Mouse (Mus musculus) limb, embryonic 13.5 days (tissue): ENCODE data around the gene Prap1. TPM values are rescaled to one million over a fixed set of nuclear protein-coding genes. Genes with fewer than 3 reads are reported as not detected.

Source experiments
- ATAC-seq: fragments of 200-750 bp; cut with Nextera tagmentation; 2 replicates; pipeline ENCODE4 v1.8.0; 2017; ENCODE audit warnings: low read depth, moderate number of reproducible peaks, moderate TSS enrichment; ENCODE audit not compliant: low FRiP score
- H3K27ac ChIP-seq: fragments of 300-500 bp; sonication (generic); 2 replicates; pipeline ENCODE4 v1.5.1; 2015; ENCODE audit warnings: inconsistent platforms, mild to moderate bottlenecking, moderate library complexity
- H3K27me3 ChIP-seq: fragments of 300-500 bp; sonication (generic); 2 replicates; pipeline ENCODE4 v1.6.1; 2015; ENCODE audit warnings: mild to moderate bottlenecking, inconsistent platforms
- H3K36me3 ChIP-seq: fragments of 300-500 bp; sonication (generic); 2 replicates; pipeline ENCODE4 v1.6.1; 2015; ENCODE audit warnings: inconsistent platforms, mild to moderate bottlenecking, moderate library complexity
- H3K4me1 ChIP-seq: fragments of 300-500 bp; sonication (generic); 2 replicates; pipeline ENCODE4 v1.6.1; 2015; ENCODE audit warnings: inconsistent platforms
- H3K4me2 ChIP-seq: fragments of 300-500 bp; sonication (generic); replicated peaks from 2 replicates; pipeline ENCODE4 v1.6.1; 2015; ENCODE audit warnings: inconsistent platforms, mild to moderate bottlenecking, moderate library complexity
- H3K4me3 ChIP-seq: fragments of 300-500 bp; sonication (generic); 2 replicates; pipeline ENCODE4 v1.5.1; 2015; ENCODE audit warnings: moderate library complexity, mild to moderate bottlenecking, inconsistent platforms
- H3K9ac ChIP-seq: fragments of 300-500 bp; sonication (generic); 2 replicates; pipeline ENCODE4 v1.6.1; 2015; ENCODE audit warnings: mild to moderate bottlenecking, inconsistent platforms
- H3K9me3 ChIP-seq: fragments of 300-500 bp; sonication (generic); 2 replicates; pipeline ENCODE4 v1.6.1; 2016; ENCODE audit warnings: inconsistent platforms
- WGBS: fragments of 180-500 bp; shearing (Covaris S2); methylation state at CpG from one replicate; pipeline ENCODE4 v1.1.7; 2015; 5-methylcytosine and 5-hydroxymethylcytosine counted together
- polyA plus RNA-seq: library from polyadenylated mRNA; unstranded; fragments of >200 nt; fragmentation: Nextera tagmentation; extraction: Ambion mirVana; gene quantifications from 2 replicates; pipeline ENCODE4 v1.2.1, GENCODE M21; 2015

The Prap1 gene
- 0.25 TPM in 1 of 2 replicates, not detected in the other for polyA plus RNA-seq

DNA sequence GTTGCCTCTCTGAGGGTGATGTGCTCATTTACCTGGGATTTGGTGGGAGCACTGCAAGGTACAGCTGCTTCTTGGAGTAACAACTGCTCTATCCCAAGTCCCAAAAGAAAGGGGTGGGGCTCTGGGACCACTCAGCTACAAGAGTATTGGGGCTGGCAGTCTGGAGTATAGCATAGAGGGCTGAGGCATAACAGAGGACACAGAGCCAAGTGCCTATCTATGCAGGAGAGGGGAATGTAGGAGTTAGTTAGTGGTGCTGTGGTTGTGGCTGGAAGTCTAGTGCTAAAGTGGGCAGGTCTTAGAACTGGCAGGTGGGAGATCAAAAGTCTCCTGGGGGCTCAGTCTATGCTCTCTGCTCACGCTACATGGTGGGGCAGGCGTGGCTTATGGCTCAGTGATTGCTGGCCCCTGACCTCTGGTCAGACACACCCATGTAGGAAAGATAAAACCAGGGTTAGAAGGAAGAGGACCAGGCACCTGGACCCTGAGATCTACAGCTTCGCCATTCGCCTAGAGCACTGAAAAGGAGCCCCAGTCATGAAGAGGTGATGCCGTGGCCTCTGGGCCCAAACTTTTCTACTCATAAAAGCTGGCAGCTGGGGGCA lies at the start of gene Prap1:
TSS of gene Prap1 (plus strand) at position 472 of the 605 bp plus-strand sequence.
- H3K4me1 ChIP-seq, result 0 out of 2 replicates have a peak, but pooled peaks cover 5% of the 10 kb centered on the region
- 0 out of 2 replicates have a peak, but pooled peaks cover 2% of the 10 kb centered on the region for H3K36me3 ChIP-seq
- no peaks in the 10 kb centered on the region for H3K9me3 ChIP-seq
- no peaks in the 10 kb centered on the region for H3K27me3 ChIP-seq
- no peak for ATAC-seq
- no peak within 1 kb of the TSS for H3K9ac ChIP-seq
- no peak within 1 kb of the TSS for H3K27ac ChIP-seq
- WGBS, result 65% methylated on average over 5 of the region's 5 CpGs
- no peak within 1 kb of the TSS for H3K4me3 ChIP-seq
- H3K4me2 ChIP-seq, result no peak within 1 kb of the TSS

DNA sequence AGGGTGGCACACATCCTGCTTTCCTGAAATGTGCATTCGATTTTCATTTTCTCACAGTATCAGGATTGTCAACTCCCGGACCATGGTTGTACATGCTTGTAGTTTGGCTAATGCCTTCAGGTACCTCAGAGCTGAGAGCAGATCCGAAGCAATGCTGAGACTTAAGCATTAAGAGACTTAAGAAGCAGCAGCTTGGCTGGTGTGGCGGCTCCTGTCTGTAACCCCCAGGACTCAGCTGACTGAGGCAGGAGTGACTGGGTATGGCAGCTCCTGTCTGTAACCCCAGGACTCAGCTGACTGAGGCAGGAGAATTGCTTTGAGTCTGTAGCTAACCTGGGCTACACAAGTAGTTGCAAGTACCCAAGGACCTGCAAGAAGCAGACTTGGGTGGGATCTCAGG lies 47.6 kb upstream of the Prap1 start:
- 75% methylated on average over 4 of the region's 4 CpGs for WGBS
- Histone ChIP-seq H3K36me3 (peaks cover 6% of the 10 kb centered on the region), H3K4me2 (no peak overlapping the region), H3K4me3 (no peak overlapping the region), H3K9ac (no peak overlapping the region), H3K4me1 (peaks cover 23% of the 10 kb centered on the region), H3K9me3 (no peaks in the 10 kb centered on the region), H3K27me3 (peaks cover 77% of the 10 kb centered on the region), H3K27ac (no peak overlapping the region)
- ATAC-seq, result no peak

DNA sequence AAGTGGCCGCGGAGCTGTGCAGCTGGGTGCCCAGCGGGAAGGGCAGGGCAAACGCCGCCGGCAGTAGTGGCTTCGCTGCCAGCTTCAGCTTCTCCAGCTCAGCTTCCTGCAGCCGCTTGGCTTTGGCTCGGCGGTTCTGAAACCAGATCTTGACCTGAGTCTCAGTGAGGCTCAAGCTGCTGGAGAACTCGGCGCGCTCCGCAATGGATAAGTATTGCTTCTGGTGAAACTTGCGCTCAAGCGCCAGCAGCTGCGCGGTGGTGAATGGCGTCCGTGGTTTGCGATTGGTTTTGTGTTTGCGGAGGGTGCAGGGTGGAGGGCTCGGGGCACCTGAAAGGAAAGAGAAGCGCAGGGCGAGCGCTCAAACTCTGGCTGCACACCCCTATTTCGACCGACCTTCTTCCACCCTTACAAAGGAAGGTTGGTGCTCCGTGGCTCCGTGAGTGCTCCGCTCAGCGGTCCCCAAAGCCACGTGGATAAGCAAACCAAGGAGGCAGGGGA lies 45.3 kb upstream of the Prap1 start:
- H3K4me3 ChIP-seq, result peak overlapping the region; percentile 41
- no peak for ATAC-seq
- no peaks in the 10 kb centered on the region for H3K36me3 ChIP-seq
- H3K27me3 ChIP-seq, result peaks cover 98% of the 10 kb centered on the region
- H3K9me3 ChIP-seq, result no peaks in the 10 kb centered on the region
- H3K4me1 ChIP-seq, result peaks cover 23% of the 10 kb centered on the region
- H3K27ac ChIP-seq, result no peak overlapping the region
- peak overlapping the region; percentile 68 for H3K4me2 ChIP-seq
- H3K9ac ChIP-seq, result 0 out of 2 replicates have a peak overlapping the region, but pooled peaks have one; percentile 45
- under 1% methylated on average over 33 of the region's 33 CpGs for WGBS

DNA sequence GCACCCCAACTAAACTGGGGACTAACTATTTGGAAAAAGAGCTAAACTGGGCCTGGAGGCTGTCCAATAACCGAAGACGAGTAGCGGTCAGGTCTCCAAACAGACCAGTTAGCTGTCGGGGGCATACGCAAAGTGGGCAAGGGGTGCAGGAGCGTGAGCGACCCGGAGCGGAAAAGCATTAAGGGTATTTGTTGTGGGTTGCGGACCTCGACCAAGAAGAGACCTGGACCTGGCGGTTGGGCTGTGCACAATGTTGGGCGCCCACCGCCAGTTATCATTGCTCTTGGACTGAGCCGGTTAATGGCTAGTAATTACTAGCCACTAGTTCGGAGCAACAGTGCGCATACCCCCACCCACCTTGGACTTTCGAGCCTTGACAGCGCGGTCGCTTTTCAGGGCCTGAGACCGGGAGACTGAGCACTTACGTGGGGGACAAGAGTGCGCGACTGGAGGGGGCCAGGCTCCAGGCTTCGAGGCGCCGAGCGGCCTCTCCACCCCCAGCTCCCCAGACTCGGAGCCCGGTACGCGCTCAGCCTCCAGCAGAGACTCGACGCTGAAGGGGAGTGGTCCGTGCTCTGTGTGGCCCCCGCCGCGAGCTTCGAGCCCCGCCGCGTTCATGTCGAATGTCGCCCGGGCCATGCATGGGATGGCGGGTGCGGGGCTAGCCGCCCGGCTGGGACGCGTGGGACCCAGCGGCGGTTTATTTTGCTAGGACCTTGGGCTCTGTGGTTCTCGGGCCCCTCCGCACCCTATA lies 44.7 kb upstream of the Prap1 start, which contains the start of gene Msx3:
TSS of gene Msx3 (minus strand) at position 729 of the 754 bp plus-strand sequence.
- H3K4me3 ChIP-seq, result peak within 1 kb of the TSS; percentile 41
- H3K4me1 ChIP-seq, result peaks cover 23% of the 10 kb centered on the region
- peak within 1 kb of the TSS; percentile 68 for H3K4me2 ChIP-seq
- H3K27me3 ChIP-seq, result peaks cover 99% of the 10 kb centered on the region
- H3K27ac ChIP-seq, result no peak within 1 kb of the TSS
- 0 out of 2 replicates have a peak within 1 kb of the TSS, but pooled peaks have one; percentile 45 for H3K9ac ChIP-seq
- WGBS, result under 1% methylated on average over 56 of the region's 56 CpGs
- H3K9me3 ChIP-seq, result no peaks in the 10 kb centered on the region
- H3K36me3 ChIP-seq, result no peaks in the 10 kb centered on the region
- peak; percentile 44 for ATAC-seq

DNA sequence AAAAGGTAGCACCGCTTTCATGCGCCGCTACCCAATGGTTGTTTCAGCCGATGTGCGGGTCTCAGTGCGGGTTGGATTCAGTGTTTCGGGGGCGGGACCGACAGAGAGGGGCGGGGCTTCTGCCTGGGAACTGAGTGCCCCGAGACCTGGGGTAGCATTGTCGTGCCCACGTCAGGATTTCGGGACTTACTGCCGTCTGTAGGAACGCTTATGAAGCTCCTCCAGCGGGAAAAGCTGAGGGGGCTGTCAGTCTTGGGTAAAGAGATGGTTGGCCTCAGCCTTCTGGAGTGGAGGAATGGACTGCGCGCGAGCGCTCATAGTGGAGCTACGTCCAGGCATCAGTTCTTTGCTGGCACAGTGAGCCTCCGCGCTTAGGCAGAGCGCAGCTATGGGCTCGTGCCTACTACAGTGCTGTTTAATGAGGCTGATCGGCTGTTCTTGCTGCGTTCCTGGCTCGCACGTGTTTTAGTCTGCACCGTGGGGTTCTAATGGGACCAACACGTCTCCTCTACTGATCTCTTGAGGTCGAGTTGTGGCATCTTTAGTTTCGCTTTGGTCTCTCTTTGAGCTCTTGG lies 44.0 kb upstream of the Prap1 start:
- Histone ChIP-seq H3K4me2 (peak overlapping the region; percentile 68), H3K27ac (no peak overlapping the region), H3K27me3 (peaks cover 98% of the 10 kb centered on the region), H3K4me1 (peaks cover 23% of the 10 kb centered on the region), H3K9me3 (no peaks in the 10 kb centered on the region), H3K36me3 (no peaks in the 10 kb centered on the region), H3K9ac (no peak overlapping the region), H3K4me3 (peak overlapping the region; percentile 41)
- ATAC-seq, result peak; percentile 63
- WGBS, result under 1% methylated on average over 34 of the region's 34 CpGs

DNA sequence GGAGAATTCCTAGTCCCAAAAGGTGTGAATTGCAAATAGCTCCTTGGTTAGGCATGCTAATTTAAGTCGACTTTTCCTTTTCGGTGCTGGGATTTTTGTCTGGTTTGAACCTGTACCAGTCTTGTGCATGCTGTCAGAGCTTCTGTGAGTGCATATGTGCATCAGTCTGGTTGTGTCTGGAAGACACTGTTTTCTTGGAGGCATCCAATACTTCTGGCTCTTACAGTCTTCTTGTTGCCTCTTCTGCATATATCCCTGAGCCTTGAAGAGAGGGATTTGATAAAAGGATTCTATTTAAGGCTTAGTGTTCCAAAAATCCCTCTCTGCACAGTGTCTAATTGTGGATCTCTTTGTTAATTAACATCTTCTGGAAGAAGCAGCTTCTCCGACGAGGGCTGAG lies 39.1 kb upstream of the Prap1 start:
- 72% methylated on average over 4 of the region's 4 CpGs for WGBS

DNA sequence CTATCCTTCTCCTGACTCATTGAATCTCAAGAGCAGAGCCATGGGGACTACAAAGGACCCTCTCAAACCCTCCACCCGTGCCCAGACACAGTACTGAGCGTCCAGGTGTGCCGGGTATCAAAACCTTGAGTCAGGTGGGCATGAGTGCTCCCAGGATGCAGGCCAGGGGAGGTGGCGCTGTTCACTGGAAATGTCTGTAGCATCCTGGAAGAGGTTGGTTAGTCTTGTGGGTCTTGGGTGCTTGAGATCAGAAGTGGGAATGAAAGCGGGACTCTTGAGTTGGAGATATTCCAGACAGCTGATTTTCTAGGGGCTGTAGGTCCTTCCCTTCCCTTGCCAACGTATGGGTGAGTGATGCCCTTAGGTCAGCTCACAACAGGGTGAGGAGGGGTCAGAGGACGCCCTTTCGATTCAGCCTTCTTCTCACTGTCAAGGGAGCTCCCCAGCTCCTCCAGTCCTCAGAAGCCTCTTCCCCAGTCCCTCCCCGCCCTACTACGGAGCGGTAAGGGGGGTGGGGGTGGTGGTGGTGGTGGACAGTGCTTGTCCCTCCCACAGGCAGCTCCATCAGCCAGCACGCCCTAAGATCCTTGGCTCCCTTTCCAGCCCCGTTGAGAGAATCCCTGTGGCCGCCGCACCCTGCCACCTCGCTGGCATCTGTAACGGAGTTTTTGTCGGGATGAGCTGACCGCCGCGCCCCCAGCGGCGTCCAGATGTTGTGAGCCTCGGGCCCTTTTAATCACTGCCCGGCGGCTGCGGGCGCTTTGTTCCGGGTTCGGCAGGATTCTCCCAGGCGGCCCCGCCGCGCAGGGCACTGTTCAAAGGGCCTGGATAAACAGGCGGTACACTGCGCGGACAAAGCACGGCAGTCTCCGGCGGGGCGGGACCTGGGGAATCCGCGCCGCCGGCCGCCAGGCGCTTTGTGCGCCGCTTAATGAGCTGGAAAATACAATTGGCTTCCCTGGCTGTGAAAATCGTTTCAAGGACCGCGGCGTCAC lies 35.5 kb upstream of the Prap1 start:
- peak overlapping the region; percentile 77 for H3K9ac ChIP-seq
- 3% methylated on average over 53 of the region's 53 CpGs for WGBS
- H3K4me1 ChIP-seq, result peaks cover 30% of the 10 kb centered on the region
- peak overlapping the region; percentile 89 for H3K4me2 ChIP-seq
- H3K27me3 ChIP-seq, result peaks cover 91% of the 10 kb centered on the region
- peak; percentile 45; the same call in 1 of the 2 replicates for ATAC-seq
- H3K36me3 ChIP-seq, result no peaks in the 10 kb centered on the region
- no peaks in the 10 kb centered on the region for H3K9me3 ChIP-seq
- H3K4me3 ChIP-seq, result peak overlapping the region; percentile 55
- H3K27ac ChIP-seq, result no peak overlapping the region

More for the DNA sequence above, 39.1 kb upstream of the Prap1 start:
- Histone ChIP-seq H3K4me2 (no peak overlapping the region), H3K27me3 (peaks cover 91% of the 10 kb centered on the region), H3K4me1 (peaks cover 20% of the 10 kb centered on the region), H3K9ac (no peak overlapping the region), H3K27ac (no peak overlapping the region), H3K36me3 (no peaks in the 10 kb centered on the region), H3K4me3 (no peak overlapping the region), H3K9me3 (no peaks in the 10 kb centered on the region)
- no peak for ATAC-seq

DNA sequence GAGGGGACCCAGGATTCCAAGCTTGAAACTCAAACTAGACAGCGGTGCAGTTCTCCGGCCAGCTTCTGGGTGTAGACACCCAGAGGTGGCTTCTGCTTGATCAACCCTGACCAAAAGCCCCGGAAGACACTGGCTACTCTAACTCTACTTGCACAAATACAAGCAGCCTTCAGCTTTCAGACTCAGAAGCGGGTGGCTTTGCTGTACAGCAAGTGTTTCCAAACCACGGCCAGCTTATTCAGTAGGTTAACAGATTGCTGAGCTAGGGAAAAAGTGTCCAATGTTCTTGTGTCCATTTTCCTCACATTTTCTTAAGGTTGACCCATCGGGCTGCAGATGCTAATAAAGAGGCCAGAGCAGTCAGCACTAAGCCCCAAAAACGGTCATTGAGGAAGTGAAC lies 34.7 kb upstream of the Prap1 start:
- Histone ChIP-seq H3K27me3 (peaks cover 91% of the 10 kb centered on the region), H3K27ac (no peak overlapping the region), H3K4me3 (peak overlapping the region; percentile 55), H3K9ac (peak overlapping the region; percentile 77), H3K4me2 (peak overlapping the region; percentile 89), H3K36me3 (no peaks in the 10 kb centered on the region), H3K4me1 (peaks cover 30% of the 10 kb centered on the region), H3K9me3 (no peaks in the 10 kb centered on the region)
- no peak for ATAC-seq
- WGBS, result 18% methylated on average over 7 of the region's 7 CpGs

DNA sequence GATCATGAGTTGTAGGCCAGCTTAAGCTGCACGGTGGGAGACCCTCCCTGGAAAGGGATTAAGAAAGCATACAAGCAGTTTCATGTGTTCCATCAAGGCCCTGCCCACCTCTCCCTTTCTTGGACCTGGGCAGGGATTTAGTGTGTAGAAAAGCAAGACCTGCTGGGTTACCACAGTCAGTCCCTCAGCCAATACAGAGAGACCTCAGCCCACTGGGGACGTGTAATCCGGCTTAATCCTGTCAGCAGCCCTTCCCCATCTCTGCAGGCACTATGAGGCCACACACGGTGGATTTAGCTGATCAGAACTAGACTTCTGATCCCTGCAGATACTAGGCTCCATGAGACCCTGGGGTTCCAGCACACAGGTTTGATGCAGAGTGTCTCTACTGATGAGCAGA lies 33.6 kb upstream of the Prap1 start:
- Histone ChIP-seq H3K4me1 (peaks cover 30% of the 10 kb centered on the region), H3K9me3 (no peaks in the 10 kb centered on the region), H3K4me3 (no peak overlapping the region), H3K27me3 (peaks cover 94% of the 10 kb centered on the region), H3K36me3 (no peaks in the 10 kb centered on the region), H3K9ac (no peak overlapping the region), H3K27ac (no peak overlapping the region), H3K4me2 (no peak overlapping the region)
- ATAC-seq, result no peak
- 45% methylated on average over 4 of the region's 4 CpGs for WGBS

DNA sequence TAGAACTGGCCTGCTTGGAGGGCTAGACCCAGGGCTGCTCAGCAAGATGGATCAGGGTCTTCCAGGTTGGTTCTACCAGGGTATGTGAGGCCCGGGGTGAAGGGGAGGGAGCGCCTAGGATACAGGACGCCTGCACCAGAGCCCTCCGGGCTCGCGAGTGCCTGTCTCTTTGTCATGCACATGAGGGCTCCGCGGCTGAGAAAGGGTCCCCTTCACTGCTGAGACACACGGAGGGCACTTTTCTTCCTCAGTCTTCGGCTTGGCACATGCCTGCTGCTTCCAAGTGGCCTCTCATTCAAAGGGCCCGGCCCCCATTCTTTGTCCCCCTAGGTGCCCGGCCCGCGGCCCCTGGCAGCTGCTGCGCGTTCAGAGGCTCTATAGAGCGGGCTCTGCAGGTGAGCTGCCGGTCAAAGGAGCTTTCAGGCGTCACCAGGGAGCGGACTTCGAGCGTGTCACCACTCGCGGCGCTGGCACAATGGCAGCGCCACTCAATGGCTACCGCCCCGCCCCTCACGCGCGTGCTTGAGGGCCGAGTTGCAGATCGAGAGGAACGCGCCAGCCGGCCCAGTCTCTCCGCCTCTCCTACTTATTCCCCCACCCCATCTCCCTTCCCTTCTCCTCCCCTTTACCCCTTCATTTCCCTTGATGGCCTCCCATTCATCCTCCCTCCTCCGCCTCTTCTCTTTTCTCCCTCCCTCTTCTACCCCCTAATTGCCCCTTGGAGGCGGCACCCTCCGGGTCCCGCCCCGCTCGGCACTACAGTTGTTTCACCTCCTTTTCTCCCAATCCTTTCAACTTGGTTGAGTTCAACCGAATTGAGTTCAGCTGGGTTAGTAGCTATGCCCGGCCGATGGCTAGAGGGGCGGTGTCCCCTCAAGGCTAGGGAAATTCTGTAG lies 32.0 kb upstream of the Prap1 start:
- ATAC-seq, result 0 out of 2 replicates have a peak, but pooled peaks have one; percentile 16
- WGBS, result under 1% methylated on average over 45 of the region's 47 CpGs
- no peaks in the 10 kb centered on the region for H3K36me3 ChIP-seq
- peak overlapping the region; percentile 89 for H3K4me2 ChIP-seq
- H3K27ac ChIP-seq, result no peak overlapping the region
- H3K9me3 ChIP-seq, result no peaks in the 10 kb centered on the region
- peak overlapping the region; percentile 56 for H3K9ac ChIP-seq
- peaks cover 100% of the 10 kb centered on the region for H3K27me3 ChIP-seq
- peak overlapping the region; percentile 46 for H3K4me3 ChIP-seq
- H3K4me1 ChIP-seq, result peaks cover 30% of the 10 kb centered on the region
